Mouse (Mus musculus): ENCODE data around the gene Dnm2.

- no peak for TF ChIP-seq POLR2A (IDR thresholded peaks at IDR 0.05; ENCODE audit: control insufficient read depth, extremely low read depth, insufficient read depth, low read length, poor library complexity)
- TF ChIP-seq CTCF (IDR thresholded peaks at IDR 0.05; ENCODE audit: borderline replicate concordance, control insufficient read depth, extremely low read depth, insufficient read depth, low read length, poor library complexity), result no peak
These were observed 45.5 kb upstream of the Dnm2 start for GRCm38 (mm10) chr9:21379195-21379594.
